9 mouse cellular contexts compared by ENCODE assay signal in genomic region chr5:123397786-123398185, GRCm38 (mm10). TPM values are rescaled to one million over a fixed set of nuclear protein-coding genes. Genes with fewer than 3 reads are reported as not detected.
DNase-seq lines count a peak whose midpoint lies in the region; ATAC-seq and TF ChIP-seq lines count a peak whose summit lies in the region.
"Had no signal": no experiment of that assay in that cellular context is flagged by ENCODE, and none has a peak within 500 bp of the region (broad histone marks: within the 10 kb centered on the region; RNA-seq: fewer than 3 reads in every experiment).

No protein-coding gene starts in this region.

- TF ChIP-seq POLR2A in heart, adult 2 months (IDR thresholded peaks at IDR 0.05; ENCODE audit: insufficient read depth, low read depth, low read length) = peak; percentile 73

- DNase-seq in adrenal gland, postnatal 14 days = peak; percentile 29
- DNase-seq in adrenal gland, adult 2 months = no peak
- peak; percentile 61 for DNase-seq in A20 (ENCODE audit: low read depth, low spot score)
- DNase-seq in heart, adult 2 months = peak; percentile 71 to 74
- no peak for DNase-seq in cerebellum, adult 9-11 months
- no peak for DNase-seq in MN1 (ENCODE audit: low spot score)

- peaks cover 7% of the 10 kb centered on the region for H3K79me2 ChIP-seq in heart, adult 2 months (replicated peaks; ENCODE audit: control insufficient read depth, insufficient read depth, low read length)

- H3K27me3 ChIP-seq in heart, adult 2 months (ENCODE audit: control insufficient read depth, insufficient read depth, low read length) = no peaks in the 10 kb centered on the region
- no peaks in the 10 kb centered on the region for H3K27me3 ChIP-seq in liver, embryonic 12.5 days (replicated peaks)
- no peaks in the 10 kb centered on the region for H3K27me3 ChIP-seq in neural tube, embryonic 14.5 days (ENCODE audit: control insufficient read depth, insufficient read depth, low read length)

- WGBS in heart, adult 2 months = 20% methylated on average over 11 of the region's 11 CpGs
- WGBS in liver, embryonic 12.5 days (ENCODE audit: insufficient replicate concordance) = 26% methylated on average over 11 of the region's 11 CpGs
- 86% methylated on average over 11 of the region's 11 CpGs for WGBS in neural tube, embryonic 14.5 days

- peaks cover 15% of the 10 kb centered on the region for H3K4me1 ChIP-seq in heart, adult 2 months (ENCODE audit: control insufficient read depth, insufficient read depth, low read length)
- H3K4me1 ChIP-seq in liver, embryonic 12.5 days = peaks cover 52% of the 10 kb centered on the region
- peaks cover 27% of the 10 kb centered on the region for H3K4me1 ChIP-seq in neural tube, embryonic 14.5 days (ENCODE audit: control insufficient read depth, insufficient read depth, low read length)

- H3K27ac ChIP-seq in heart, adult 2 months = peak overlapping the region; percentile 94
- H3K27ac ChIP-seq in liver, embryonic 12.5 days = no peak overlapping the region
- H3K27ac ChIP-seq in neural tube, embryonic 14.5 days (ENCODE audit: low read depth, low read length) = no peak overlapping the region

- peak overlapping the region; percentile 90 for H3K4me3 ChIP-seq in heart, adult 2 months
- H3K4me3 ChIP-seq in liver, embryonic 12.5 days = peak overlapping the region; percentile 12; the same call in 1 of the 2 replicates
- H3K4me3 ChIP-seq in neural tube, embryonic 14.5 days (ENCODE audit: low read depth, low read length) = peak overlapping the region; percentile 99; the same call in 1 of the 2 replicates
- H3K4me3 ChIP-seq: erythroblast, embryonic 14.5 days had no signal

- H3K9me3 ChIP-seq in liver, embryonic 12.5 days (replicated peaks) = no peaks in the 10 kb centered on the region
- H3K9me3 ChIP-seq in neural tube, embryonic 14.5 days (ENCODE audit: control insufficient read depth, low read length) = no peaks in the 10 kb centered on the region

- ATAC-seq in liver, embryonic 12.5 days = no peak
- ATAC-seq in neural tube, embryonic 14.5 days (ENCODE audit: low read depth) = no peak

- peak; percentile 66 for TF ChIP-seq EP300 in heart, adult 2 months (IDR thresholded peaks at IDR 0.05; ENCODE audit: insufficient read depth, low read depth, low read length)

- H3K9ac ChIP-seq in heart, adult 2 months (ENCODE audit: low read depth, low read length) = peak overlapping the region; percentile 54
- no peak overlapping the region for H3K9ac ChIP-seq in liver, embryonic 12.5 days
- H3K9ac ChIP-seq in neural tube, embryonic 14.5 days (replicated peaks; ENCODE audit: low read depth, low read length) = 0 out of 2 replicates have a peak overlapping the region, but pooled peaks have one; percentile 7

- TF ChIP-seq CTCF in heart, adult 2 months (IDR thresholded peaks at IDR 0.05) = no peak

- intact Hi-C loops in heart, adult 2 months (cut with DNase I) = no loop called here

- peak overlapping the region; percentile 98 for H3K4me2 ChIP-seq in liver, embryonic 12.5 days
- peak overlapping the region; percentile 57 for H3K4me2 ChIP-seq in neural tube, embryonic 14.5 days (ENCODE audit: low read depth, low read length)

- H3K36me3 ChIP-seq in heart, adult 2 months (ENCODE audit: control insufficient read depth, insufficient read depth, low read length) = peaks cover 24% of the 10 kb centered on the region
- H3K36me3 ChIP-seq in liver, embryonic 12.5 days = peaks cover 6% of the 10 kb centered on the region; the same call in 1 of the 2 replicates
- H3K36me3 ChIP-seq in neural tube, embryonic 14.5 days (ENCODE audit: control insufficient read depth, insufficient read depth, low read length) = no peaks in the 10 kb centered on the region

RNA-seq across cellular contexts. Expression of gene Mlxip, which starts 3.2 kb away (rescaled TPM):
- total RNA-seq in adrenal gland, postnatal 14 days (2021) = 24.8 and 31.8 TPM in 2 replicates
- total RNA-seq in adrenal gland, adult 2 months (2021) = 10 to 100 TPM; 15.2 to 27.4 TPM
- 45.5 TPM in 2 replicates for polyA plus RNA-seq in adrenal gland, adult 2 months (2012; rRNA removed)
- total RNA-seq in heart, adult 2 months (2021) = 10 to 100 TPM; 27.8 to 27.9 TPM
- 34.3 and 45.4 TPM in 2 replicates for polyA plus RNA-seq in heart, adult 2 months (2012; rRNA removed)
- 6.7 and 7.0 TPM in 2 replicates for polyA plus RNA-seq in liver, embryonic 12.5 days (2016; fragmentation: Nextera tagmentation; extraction: Ambion mirVana)
- polyA plus RNA-seq in neural tube, embryonic 14.5 days (2014; fragmentation: Nextera tagmentation; extraction: Ambion mirVana) = 24.4 and 26.7 TPM in 2 replicates

RNA-seq across cellular contexts. Expression of gene Bcl7a, which starts 54.2 kb away (rescaled TPM):
- 11.9 and 16.1 TPM in 2 replicates for total RNA-seq in adrenal gland, postnatal 14 days (2021)
- 10 to 100 TPM in 1 of 2 experiments, 1 to 10 TPM in 1; 6.1 to 11.2 TPM for total RNA-seq in adrenal gland, adult 2 months (2021)
- polyA plus RNA-seq in adrenal gland, adult 2 months (2012; rRNA removed) = 5.2 and 6.1 TPM in 2 replicates
- 10 to 100 TPM in 1 of 2 experiments, 1 to 10 TPM in 1; 9.2 to 10.3 TPM for total RNA-seq in heart, adult 2 months (2021)
- 6.3 and 8.3 TPM in 2 replicates for polyA plus RNA-seq in heart, adult 2 months (2012; rRNA removed)
- 11.7 and 12.7 TPM in 2 replicates for polyA plus RNA-seq in liver, embryonic 12.5 days (2016; fragmentation: Nextera tagmentation; extraction: Ambion mirVana)
- 38.7 and 40.8 TPM in 2 replicates for polyA plus RNA-seq in neural tube, embryonic 14.5 days (2014; fragmentation: Nextera tagmentation; extraction: Ambion mirVana)

Comparison
In these comparisons a context has a peak if more than half of its experiments do, and no peak if none do; other contexts are left out.
1. DNase-seq: peak in adrenal gland, postnatal 14 days (single experiment), A20 (single experiment) and heart, adult 2 months (2 of 2); none in adrenal gland, adult 2 months (single experiment), cerebellum, adult 9-11 months (single experiment) and MN1 (single experiment).
2. H3K4me3 ChIP-seq: peak in every context shown above with its lines; median percentile 99 in neural tube, embryonic 14.5 days; 90 in heart, adult 2 months; 12 in liver, embryonic 12.5 days.